8 mouse cellular contexts compared by ENCODE assay signal in the genomic region with DNA sequence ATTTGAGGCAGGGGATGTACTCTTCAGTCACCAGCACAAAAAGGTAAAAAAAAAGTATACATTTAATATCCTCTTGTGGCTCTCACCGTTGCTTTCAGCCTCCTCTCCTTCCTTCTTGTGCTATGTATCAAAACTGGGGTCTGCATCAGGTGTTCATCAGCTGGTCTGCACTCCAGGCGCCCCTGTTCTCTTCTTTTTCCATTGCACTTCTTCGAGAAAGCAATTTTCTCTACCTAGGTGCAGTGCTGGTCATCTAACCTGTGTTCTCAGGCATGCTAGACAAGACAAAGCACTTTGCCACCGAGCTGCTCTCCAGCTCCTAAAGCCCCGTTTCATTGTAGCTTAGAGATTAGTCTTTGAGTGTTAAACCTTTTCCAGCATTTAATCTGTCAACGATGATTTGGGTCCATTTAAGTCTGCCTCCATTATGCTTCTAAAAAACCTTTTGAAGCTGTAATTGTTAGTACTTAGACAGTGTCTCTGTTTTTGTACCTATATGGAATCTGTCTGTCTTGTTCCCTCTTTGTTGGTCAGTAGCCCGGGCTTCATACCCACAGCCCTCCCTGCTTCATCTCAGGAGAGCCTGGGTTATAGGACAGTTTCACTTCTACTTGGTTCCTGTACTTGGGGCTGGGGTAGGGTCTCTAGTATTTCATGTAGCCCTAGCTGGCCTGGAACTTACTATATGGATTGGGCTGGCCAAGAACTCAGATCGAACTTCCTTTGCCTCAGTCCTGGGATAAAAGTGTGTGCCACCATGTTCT. TPM values are rescaled to one million over a fixed set of nuclear protein-coding genes. Genes with fewer than 3 reads are reported as not detected.
DNase-seq lines count a peak whose midpoint lies in the region; ATAC-seq and TF ChIP-seq lines count a peak whose summit lies in the region.

No protein-coding gene starts in this region.

- peak overlapping the region; percentile 65 for H3K4me2 ChIP-seq in forebrain, embryonic 14.5 days (ENCODE audit: low read length)

- H3K9me3 ChIP-seq in forebrain, embryonic 14.5 days (replicated peaks; ENCODE audit: control insufficient read depth, low read length), result no peaks in the 10 kb centered on the region

- peaks cover 52% of the 10 kb centered on the region for H3K79me2 ChIP-seq in macrophage (ENCODE audit: inconsistent target)

- no peak for TF ChIP-seq CTCF in gastrocnemius, adult 2 months (IDR thresholded peaks at IDR 0.05)

- H3K4me1 ChIP-seq in forebrain, embryonic 14.5 days (ENCODE audit: control insufficient read depth, insufficient read depth, low read length), result peaks cover 14% of the 10 kb centered on the region

- intact Hi-C loops in gastrocnemius, adult 2 months (cut with DNase I), result no loop called here
- intact Hi-C loops in gastrocnemius, postnatal 36 days (cut with DNase I), result no loop called here

- DNase-seq in gastrocnemius, adult 2 months, result no peak
- no peak for DNase-seq in gastrocnemius, postnatal 36 days
- peak; percentile 39 for DNase-seq in 416B (ENCODE audit: low read depth)
- DNase-seq in forebrain, embryonic 14.5 days (ENCODE audit: low spot score), result no peak
- DNase-seq in T-cell, adult 2 months (ENCODE audit: low spot score), result no peak
- no peak for DNase-seq in frontal cortex, postnatal 10 days (ENCODE audit: low spot score in 2 of 2)
- no peak for DNase-seq in layer of hippocampus, postnatal 14 days (ENCODE audit: low spot score in 2 of 2)

- H3K4me3 ChIP-seq in gastrocnemius, adult 2 months, result peak overlapping the region; percentile 84
- H3K4me3 ChIP-seq in forebrain, embryonic 14.5 days (ENCODE audit: low read depth, low read length), result peak overlapping the region; percentile 92
- peak overlapping the region; percentile 80 for H3K4me3 ChIP-seq in macrophage (ENCODE audit: inconsistent target)

- 30% methylated on average over 8 of the region's 8 CpGs for WGBS in forebrain, embryonic 14.5 days
- WGBS in macrophage (ENCODE audit: missing documents), result 7% methylated on average over 8 of the region's 8 CpGs

- ATAC-seq in forebrain, embryonic 14.5 days, result no peak

- H3K27me3 ChIP-seq in forebrain, embryonic 14.5 days (replicated peaks; ENCODE audit: control insufficient read depth, insufficient read depth, low read length), result no peaks in the 10 kb centered on the region

- H3K9ac ChIP-seq in forebrain, embryonic 14.5 days (ENCODE audit: low read length), result peak overlapping the region; percentile 92

- H3K36me3 ChIP-seq in forebrain, embryonic 14.5 days (ENCODE audit: control insufficient read depth, insufficient read depth, low read length), result no peaks in the 10 kb centered on the region
- H3K36me3 ChIP-seq in macrophage (ENCODE audit: inconsistent target), result no peaks in the 10 kb centered on the region

- peak overlapping the region; percentile 100 for H3K27ac ChIP-seq in gastrocnemius, adult 2 months
- no peak overlapping the region for H3K27ac ChIP-seq in forebrain, embryonic 14.5 days (ENCODE audit: low read depth, low read length)
- H3K27ac ChIP-seq in macrophage, result peak overlapping the region; percentile 82

RNA-seq across cellular contexts. Expression of gene Elk4, which starts 1.7 kb away (rescaled TPM):
- total RNA-seq in gastrocnemius, adult 2 months (2021), result 10 to 100 TPM; 69.6 to 76.1 TPM
- total RNA-seq in gastrocnemius, postnatal 36 days (2021), result 10 to 100 TPM; 60.7 to 64.9 TPM
- polyA plus RNA-seq in forebrain, embryonic 14.5 days (2014; fragmentation: Nextera tagmentation; extraction: Ambion mirVana), result 14.8 and 17.0 TPM in 2 replicates
- 100 to 1,000 TPM in 23 of 26 experiments, 10 to 100 TPM in 3; 77.4 to 155 (median 127) TPM for total RNA-seq in macrophage (2018; cell fraction: chromatin; rRNA removed)
- 10 to 100 TPM; 47.1 to 67.2 (median 56.3) TPM for total RNA-seq in macrophage (2018; cell fraction: cytosol; rRNA removed)
- 100 to 1,000 TPM in 23 of 26 experiments, 10 to 100 TPM in 3; 91.4 to 149 (median 115) TPM for total RNA-seq in macrophage (2018; cell fraction: nucleus; rRNA removed)
- 17.7 to 25.3 TPM (median 23.4 TPM) in 3 replicates for polyA plus RNA-seq in macrophage (2018)
- total RNA-seq in layer of hippocampus, postnatal 14 days (2021), result 10 to 100 TPM; 59.1 to 60.4 TPM

RNA-seq across cellular contexts. Expression of gene Slc45a3, which starts 46.3 kb away (rescaled TPM):
- 1 to 10 TPM in 1 of 2 experiments, under 1 TPM in 1; 0.84 to 1.4 TPM for total RNA-seq in gastrocnemius, adult 2 months (2021)
- 1 to 10 TPM; 1.9 to 2.1 TPM for total RNA-seq in gastrocnemius, postnatal 36 days (2021)
- 1.5 and 1.8 TPM in 2 replicates for polyA plus RNA-seq in forebrain, embryonic 14.5 days (2014; fragmentation: Nextera tagmentation; extraction: Ambion mirVana)
- 1 to 10 TPM in 4 of 26 experiments, under 1 TPM in 9, not detected in 13; 0.23 to 4.6 (median 0.77) TPM for total RNA-seq in macrophage (2018; cell fraction: chromatin; rRNA removed)
- total RNA-seq in macrophage (2018; cell fraction: cytosol; rRNA removed), result 1 to 10 TPM in 5 of 26 experiments, under 1 TPM in 21; 0.07 to 2.1 (median 0.38) TPM
- 1 to 10 TPM in 4 of 26 experiments, under 1 TPM in 15, not detected in 7; 0.14 to 5.3 (median 0.48) TPM for total RNA-seq in macrophage (2018; cell fraction: nucleus; rRNA removed)
- 0.39 to 2.0 TPM (median 0.70 TPM) in 3 replicates for polyA plus RNA-seq in macrophage (2018)
- 1 to 10 TPM; 2.0 to 2.6 TPM for total RNA-seq in layer of hippocampus, postnatal 14 days (2021)

RNA-seq across cellular contexts. Expression of gene Mfsd4a, which starts 58.8 kb away (rescaled TPM):
- 1 to 10 TPM; 4.4 to 9.8 TPM for total RNA-seq in gastrocnemius, adult 2 months (2021)
- total RNA-seq in gastrocnemius, postnatal 36 days (2021), result 1 to 10 TPM; 3.7 to 3.9 TPM
- polyA plus RNA-seq in forebrain, embryonic 14.5 days (2014; fragmentation: Nextera tagmentation; extraction: Ambion mirVana), result 3.7 and 5.0 TPM in 2 replicates
- total RNA-seq in macrophage (2018; cell fraction: chromatin; rRNA removed), result under 1 TPM in 1 of 26 experiments, not detected in 25; 0.28 TPM
- total RNA-seq in macrophage (2018; cell fraction: cytosol; rRNA removed), result under 1 TPM in 11 of 26 experiments, not detected in 15; 0.03 to 0.15 (median 0.07) TPM
- total RNA-seq in macrophage (2018; cell fraction: nucleus; rRNA removed), result under 1 TPM in 2 of 26 experiments, not detected in 24; 0.18 to 0.20 TPM
- polyA plus RNA-seq in macrophage (2018), result 0.13 TPM in 1 of 3 replicates, not detected in the others
- 10 to 100 TPM; 42.8 to 50.7 TPM for total RNA-seq in layer of hippocampus, postnatal 14 days (2021)

Comparison
In these comparisons a context has a peak if more than half of its experiments do, and no peak if none do; other contexts are left out.
1. RNA of gene Mfsd4a, which starts 58.8 kb away (total RNA-seq): 42.8 to 50.7 TPM in layer of hippocampus, postnatal 14 days; 4.4 to 9.8 TPM in gastrocnemius, adult 2 months and 3.7 to 3.9 TPM in gastrocnemius, postnatal 36 days; every median in the first group is over 4 times any median in the second.
2. Peak in every context shown above with its lines, with median percentiles within 50 percentile points of each other: H3K4me3 ChIP-seq.